Mouse (Mus musculus) retina, embryonic 14.5 days (tissue): ENCODE results near the gene Srsf1.
"Not testable (repeated sequence)": the region's sequence is repeated elsewhere in the genome, so short reads cannot be mapped to it uniquely, and the experiment has no call there.

ENCODE experiments used
- DNase-seq: peaks from one replicate; pipeline ENCODE4 v3.0.0-alpha.2; 2015; ENCODE audit warnings: low spot score

Srsf1 gene

DNA sequence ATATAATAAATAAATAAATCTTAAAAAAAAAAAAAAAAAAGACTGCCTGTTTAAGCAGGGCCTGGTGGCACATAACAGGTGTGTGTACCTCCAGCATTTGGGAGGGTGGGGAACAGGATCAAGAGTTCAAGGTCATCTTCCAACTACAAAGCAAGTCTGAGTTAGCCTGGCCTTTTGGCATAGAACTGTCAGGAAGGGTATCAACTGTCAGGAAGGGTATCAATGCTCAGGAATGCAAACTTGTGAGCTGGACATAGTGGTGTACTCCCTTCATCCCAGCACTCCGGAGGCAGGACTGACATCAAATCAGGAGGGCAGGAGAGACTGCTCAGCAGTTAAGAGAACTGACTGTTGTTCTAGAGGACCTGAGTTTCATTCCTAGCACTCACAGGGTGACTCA is 8.1 kb upstream of the Srsf1 start:
- no peak for DNase-seq

DNA sequence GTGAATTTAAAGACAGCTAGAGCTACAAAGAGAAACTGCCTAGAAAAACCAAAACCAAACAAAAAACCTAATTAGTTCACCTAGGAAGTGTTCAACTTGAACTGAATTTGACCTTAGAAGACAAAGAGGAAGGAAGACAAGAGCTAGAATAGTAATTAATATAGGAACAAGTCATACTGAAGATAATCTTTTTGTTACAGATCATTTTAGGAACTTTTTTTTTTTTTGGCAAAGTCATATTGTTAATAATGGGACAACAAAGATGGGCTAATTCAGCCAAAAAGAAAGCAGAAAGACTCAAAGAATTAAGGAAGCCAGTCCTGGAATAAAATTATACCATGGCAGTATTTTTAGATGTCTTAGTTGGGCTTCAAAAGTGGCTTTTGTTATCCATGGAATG is 2.9 kb upstream of the Srsf1 start:
- DNase-seq, result no peak

GRCm38 (mm10) chr11:88045159-88045558 is 2.0 kb upstream of the Srsf1 start:
- DNase-seq, result not testable (repeated sequence)

- DNase-seq, result no peak
Observed at GRCm38 (mm10) chr11:88045878-88046277, 1.3 kb upstream of the Srsf1 start.

DNA sequence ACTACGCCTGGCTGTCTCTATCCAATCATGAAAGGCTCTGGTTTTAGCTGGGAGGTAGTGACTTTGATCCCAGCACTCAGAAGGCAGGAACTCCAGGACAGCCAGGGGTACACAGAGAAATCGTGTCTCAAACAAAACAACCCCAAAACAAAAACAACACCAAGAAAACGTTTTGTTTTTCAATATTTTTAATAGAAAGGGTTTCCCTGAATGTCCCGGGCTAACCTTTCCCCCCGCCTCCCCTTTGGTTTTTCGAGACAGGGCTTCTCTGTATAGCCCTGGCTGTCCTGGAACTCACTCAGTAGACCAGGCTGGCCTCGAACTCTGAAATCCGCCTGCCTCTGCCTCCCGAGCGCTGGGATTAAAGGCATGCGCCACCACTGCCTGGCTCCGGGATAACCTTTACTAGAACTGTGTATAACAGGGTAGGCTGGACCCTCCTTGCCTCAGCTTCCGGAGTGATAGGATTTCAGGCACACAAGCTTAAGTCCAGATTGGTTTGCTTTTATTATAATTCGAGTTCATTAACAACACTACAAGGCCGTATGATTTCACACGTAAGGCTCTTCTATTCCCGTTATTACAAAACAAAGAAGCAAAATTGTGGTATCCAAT is 743 bp upstream of the Srsf1 start:
- no peak for DNase-seq

DNA sequence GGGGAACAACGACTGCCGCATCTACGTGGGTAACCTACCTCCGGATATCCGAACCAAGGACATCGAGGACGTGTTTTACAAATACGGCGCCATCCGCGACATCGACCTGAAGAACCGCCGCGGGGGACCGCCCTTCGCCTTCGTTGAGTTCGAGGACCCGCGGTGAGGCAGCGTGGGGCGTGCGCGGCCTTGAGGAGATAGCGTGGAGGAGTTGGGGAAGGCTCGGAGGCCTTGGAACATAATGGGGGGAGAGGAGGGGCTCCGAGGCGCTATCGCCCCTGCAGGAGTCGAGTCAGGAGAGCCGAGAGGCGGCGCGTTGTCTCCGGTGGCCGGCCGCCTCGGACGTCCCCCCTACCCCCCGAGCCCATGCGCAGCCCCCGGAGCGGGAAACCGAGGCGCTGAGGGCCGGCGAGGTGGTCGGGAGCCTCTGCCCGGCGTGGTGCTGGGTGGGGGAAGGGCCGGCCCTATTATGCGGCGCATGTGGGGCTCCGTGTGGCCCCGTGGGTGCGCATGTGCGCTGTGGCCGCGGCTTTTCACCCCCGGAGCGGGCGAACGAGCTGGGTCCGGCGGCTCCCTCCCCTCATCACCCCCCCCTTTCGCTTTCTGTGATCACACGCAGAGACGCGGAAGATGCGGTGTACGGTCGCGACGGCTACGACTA is 828 bp downstream of the Srsf1 start:
- DNase-seq, result peak; percentile 72

- DNase-seq, result no peak
Observed at GRCm38 (mm10) chr11:88048961-88049670, 1.9 kb downstream of the Srsf1 start.

DNA sequence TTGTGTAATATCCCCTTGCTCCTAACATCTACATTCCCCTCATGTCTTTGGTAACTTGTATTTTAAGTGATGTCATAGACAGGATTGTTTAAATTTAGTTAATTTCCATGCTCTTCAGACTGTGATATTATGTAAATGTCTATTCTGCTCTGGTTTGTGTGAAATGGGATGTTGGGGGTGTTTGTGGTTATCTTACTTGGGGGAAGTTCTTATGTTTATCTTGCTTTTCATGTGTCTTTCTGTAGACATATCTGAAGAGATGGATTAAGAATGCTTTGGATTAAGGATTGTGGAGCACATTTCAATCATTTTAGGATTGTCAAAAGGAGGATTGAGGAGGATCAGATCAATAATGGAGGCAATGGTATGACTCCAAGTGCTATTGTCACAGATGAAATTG is 2.6 kb downstream of the Srsf1 start:
- no peak for DNase-seq

DNA sequence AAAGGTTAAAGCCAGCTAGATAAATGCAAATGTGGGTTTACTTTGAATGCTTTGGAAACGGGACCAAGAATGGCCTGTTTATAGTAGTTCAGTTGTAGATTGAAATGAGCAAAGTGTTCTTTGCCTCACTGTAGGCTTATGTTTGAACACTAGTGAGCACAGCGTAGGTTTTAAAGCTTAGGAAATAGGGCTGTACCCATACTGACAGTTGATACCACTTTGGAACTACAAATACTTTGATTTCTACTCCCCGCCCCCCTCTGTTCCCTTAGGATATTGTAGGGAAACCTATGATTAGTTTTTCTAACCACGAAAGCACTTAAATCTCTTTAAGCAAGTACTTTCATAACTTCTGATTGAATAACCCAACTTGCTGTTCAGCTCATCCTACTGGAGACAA is 5.5 kb downstream of the Srsf1 start:
- DNase-seq, result no peak

GRCm38 (mm10) chr11:88053821-88054220 is 6.6 kb downstream of the Srsf1 start:
- no peak for DNase-seq

- DNase-seq, result peak; percentile 84
Observed at GRCm38 (mm10) chr11:88054589-88054988, 7.4 kb downstream of the Srsf1 start.

DNA sequence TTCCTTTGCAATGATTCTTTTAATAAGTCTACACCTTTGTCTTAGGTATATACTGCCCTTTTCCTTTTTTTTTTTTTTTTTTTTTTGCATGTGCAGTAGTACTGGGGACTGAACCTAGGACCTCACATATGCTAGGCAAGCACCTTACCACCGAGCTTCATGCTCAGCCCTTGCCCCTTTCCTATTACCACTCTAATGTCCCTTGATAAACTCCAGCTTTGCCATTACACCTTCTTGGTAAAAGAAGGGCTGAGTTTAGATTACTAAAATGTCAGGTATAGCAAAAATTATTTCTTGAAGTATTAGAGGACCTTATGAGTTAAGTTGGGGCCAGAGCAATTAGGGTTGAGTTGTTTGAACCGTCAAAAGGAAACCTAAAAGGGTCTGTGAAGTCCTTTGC is 8.6 kb downstream of the Srsf1 start:
- no peak for DNase-seq

DNA sequence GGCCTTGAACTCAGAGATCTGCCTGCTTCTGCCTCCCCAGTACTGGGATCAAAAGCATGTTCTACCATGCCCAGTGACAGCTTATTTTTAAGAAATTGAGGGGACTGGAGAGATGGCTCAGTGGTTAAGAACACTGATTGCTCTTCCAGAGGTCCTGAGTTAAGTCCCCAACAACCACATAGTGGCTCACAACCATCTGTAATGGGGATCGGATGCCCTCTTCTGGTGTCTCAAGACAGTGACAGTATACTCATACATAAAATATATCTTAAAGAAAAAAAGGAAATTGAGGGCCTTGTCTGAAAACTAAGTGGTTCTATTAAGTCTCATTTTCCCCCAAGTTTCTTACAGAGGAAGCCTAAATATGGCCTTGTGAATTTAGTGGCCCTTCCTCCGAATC is 10.6 kb downstream of the Srsf1 start:
- DNase-seq, result no peak

DNA sequence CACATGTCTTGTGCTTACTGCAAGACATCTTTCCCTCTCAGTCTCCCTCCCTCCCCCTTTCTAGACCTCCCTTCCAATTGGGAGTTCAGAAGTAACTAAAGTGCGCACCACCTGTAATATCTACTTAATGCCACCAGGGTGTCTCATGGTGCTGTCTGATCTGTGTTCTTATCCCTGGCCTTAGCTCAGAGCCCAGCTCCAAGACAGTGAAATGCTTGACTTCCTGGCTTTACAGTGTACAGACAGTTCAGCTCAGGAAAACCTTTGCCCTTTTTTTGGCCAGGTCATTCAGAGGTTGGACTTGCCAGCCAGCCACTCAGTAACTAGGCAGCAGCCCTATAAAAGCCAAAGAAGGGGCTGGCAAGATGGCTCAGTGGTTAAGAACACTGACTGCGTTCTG is 12.0 kb downstream of the Srsf1 start:
- peak; percentile 84 for DNase-seq

DNA sequence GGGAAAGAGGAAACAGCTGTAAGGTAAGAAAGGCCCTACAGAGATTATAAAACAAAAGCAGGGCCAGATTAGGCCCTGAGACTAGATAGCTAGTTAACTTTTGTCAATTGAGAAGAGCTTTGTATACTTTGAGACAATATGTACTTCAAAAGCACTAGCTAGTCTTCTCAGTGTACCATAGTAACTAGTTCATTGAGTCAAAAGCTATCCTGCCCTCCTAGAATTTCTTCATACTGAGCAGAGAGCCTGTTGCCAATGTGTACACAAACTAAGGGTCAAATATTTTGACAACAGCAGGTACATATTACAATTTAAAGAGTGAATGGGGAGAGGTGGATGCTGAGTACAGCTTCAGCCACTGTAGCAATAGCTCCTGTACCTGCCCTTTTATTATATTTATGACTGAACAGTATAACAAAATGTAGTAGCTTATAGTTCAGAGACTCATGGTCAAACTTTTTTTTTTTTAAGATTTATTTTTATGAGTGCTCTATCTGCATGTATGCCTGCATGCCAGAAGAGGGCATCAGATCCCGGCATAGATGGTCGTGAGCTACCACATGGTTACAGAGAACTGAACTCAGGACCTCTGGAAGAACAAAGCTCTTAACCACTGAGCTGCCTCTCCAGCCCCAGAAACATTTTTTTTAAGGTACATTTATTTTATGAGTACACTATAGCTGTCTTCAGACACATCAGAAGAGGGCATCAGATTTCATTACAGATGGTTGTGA is 14.9 kb downstream of the Srsf1 start:
- no peak for DNase-seq

DNA sequence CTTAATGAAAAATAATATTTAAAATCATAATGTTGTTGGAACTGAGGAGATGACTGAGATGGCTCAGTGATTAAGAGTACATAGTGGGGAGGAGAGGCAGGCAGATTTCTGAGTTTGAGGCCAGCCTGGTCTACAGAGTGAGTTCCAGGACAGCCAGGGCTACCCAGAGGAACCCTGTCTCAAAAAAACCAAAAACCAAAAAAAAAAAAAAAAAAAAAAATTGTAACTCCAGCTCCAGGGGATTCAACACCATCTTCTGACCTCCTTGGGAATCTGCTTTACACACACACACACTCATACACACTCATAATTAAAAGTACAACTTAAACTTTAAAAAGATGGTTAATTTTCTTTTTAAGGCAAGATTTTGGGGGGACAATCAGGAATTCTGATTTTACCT is 18.6 kb downstream of the Srsf1 start:
- no peak for DNase-seq

DNA sequence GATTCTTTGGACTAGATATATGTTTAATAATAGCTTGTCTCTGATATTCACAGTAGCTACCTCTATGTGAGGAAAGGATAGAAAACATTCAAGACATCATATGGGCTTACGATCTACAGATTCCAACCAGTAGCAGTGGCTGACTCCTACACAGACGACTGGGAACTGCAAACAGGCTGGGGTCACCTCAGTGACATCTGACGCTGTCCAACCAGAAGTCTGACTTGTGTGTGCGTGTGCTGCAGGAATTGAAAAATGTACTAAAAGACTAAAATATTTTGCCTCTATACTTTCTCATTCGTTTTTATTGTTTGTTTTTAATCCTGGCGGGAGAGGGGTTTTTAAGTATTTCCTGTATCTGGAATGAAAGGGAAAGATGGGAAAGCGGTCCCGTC is 20.0 kb downstream of the Srsf1 start:
- no peak for DNase-seq

- peak; percentile 84 for DNase-seq
Observed at GRCm38 (mm10) chr11:88067586-88068410, 20.6 kb downstream of the Srsf1 start, which contains the start of gene Vezf1. Vezf1 (plus strand) TSS chr11:88068279.

DNA sequence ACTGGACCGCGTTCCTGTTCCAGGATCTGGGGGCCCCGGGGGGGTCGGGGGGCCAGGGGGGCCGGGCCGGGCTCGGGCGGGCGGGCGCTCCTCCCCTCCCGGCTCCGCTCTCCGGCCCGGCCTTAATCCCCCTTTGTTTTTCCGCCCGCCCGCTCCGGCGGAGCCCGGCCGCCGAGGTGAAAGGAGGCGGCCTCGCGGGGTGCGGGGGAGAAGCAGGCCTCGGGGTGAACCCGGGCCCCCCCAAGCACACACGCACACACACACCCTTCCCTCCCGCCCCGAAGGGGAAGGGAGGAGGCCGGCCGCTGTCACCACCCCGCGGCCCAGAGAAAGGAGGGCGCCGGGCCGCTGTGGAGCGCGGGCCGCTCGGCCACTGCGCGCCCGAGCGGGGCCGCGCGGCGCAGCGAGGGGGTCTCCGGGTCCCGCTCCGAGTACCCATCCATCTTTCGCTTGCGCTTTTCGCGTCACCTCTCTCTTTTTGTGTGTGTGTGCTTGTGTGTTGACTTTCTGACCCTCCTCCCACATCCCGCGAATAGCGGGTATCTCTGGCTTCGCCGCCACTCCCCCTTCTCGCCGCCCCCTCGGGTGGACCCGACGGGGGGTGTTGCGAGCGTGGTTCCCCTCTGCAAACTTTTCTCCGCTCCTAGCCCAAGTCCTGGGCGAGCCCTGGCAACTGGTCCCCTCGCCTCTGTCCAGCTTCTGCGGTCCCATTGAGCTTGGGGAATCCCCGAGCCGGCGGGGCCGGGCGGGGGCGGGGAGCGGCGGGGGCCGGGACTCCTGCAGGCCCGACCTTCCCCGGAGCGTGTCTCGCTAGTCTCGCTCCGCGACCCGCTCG is 21.5 kb downstream of the Srsf1 start:
- DNase-seq, result peak; percentile 43

DNA sequence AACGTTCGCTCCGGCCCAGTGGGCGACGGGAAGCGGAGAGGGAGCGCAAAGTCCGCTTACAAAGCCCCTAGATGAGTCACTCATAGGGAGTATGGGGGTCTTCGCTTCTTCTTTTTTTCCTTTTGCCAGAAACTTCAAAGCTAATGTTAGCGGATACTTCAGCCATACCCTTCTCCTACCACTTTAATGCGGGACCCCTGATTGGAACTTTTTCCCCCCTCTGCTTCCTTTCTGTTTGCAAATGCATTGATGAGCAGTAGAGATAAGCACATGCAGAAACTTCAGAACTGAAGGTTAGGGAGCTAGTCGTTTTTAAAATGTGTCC is 22.0 kb downstream of the Srsf1 start:
- no peak for DNase-seq

DNA sequence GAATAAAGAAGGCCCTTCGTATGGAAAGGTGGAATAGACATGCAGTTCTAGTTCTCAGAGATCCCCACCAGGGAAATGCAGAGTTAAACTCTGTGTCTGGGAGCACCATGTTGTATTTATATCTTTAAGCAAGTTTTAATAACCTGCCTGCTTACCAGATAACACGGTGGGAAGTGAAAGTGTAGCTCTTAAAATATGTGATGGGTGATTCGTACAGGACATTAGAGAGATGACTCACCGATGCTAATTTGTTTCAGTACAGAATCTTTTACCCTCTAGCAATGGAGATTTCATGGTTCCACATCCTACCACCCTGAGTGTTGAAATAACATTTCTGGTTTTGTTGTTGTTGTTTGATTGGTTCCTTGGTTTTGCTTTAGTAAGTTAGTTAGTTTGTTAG is 23.2 kb downstream of the Srsf1 start:
- DNase-seq, result no peak
